Mouse (Mus musculus) left cerebral cortex, postnatal 14 days (tissue): ENCODE results near the gene Olfr750. TPM values are rescaled to one million over a fixed set of nuclear protein-coding genes. Genes with fewer than 3 reads are reported as not detected.

Experiments used
- DNase-seq, 2 experiments: peaks; one replicate each; pipeline ENCODE4 v3.0.0; 2021 to 2022; ENCODE audit warnings: low spot score in 2 of 2, mixed read lengths in 1 of 2
- intact Hi-C: fragments of 180-260 bp; cut with DNase I; formaldehyde crosslinking; loops from one replicate; pipeline ENCODE4 v1.15.1; 2025
- total RNA-seq, 2 experiments: library from RNA; stranded (reverse); gene quantifications; 2 replicates each; pipeline ENCODE4 v1.2.3; 2021

Gene Olfr750
- total RNA-seq, 2 experiments from 2014 or later: not detected

DNA sequence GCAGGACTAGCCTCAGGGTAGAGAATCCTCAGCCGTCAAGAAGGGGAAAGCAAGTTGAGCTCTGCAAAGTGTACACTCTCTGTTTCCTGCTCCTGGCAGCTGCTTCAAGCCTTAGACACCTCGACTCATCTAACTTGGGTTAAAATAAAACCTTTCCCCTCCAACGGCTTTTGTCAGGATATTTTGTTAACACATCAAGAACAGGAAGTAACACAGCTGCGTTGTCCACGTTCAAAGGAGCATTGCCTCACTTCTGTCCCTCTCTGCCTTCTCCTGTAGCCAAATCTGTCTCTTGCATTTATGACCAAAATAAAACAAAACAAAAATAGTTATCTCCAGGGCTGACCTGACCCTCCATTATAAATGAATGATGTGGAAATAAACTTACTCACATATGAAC is 26.4 kb downstream of the Olfr750 start:
- intact Hi-C loops: no loop called here
- DNase-seq: no peak

GRCm38 (mm10) chr14:51041769-51042168 is 32.5 kb downstream of the Olfr750 start, which contains the start of gene Rnase9:
Gene Rnase9, minus strand, starts transcription at chr14:51041869.
- DNase-seq: no peak
- intact Hi-C loops: no loop called here

GRCm38 (mm10) chr14:51036214-51036613 is 38.0 kb downstream of the Olfr750 start:
- DNase-seq: no peak
- intact Hi-C loops: no loop called here

DNA sequence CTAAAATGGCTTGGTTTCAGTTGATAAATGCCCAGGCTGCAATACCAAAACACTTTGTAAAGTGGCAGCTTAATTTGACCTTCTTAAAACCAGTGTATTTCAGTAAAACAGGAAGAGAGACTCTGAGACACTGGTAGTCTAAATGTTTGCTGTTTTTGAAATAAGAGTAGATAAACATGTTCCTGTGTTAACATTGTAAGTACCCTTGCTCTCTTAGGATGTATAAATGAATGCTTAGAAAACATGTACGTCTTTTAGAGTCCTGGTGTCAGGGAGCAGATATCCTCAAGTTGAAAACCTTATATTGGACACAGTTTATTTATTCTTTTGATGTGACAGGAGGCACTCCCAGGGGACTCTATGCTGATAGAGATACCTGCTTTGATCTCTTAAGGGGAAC is 39.0 kb downstream of the Olfr750 start:
- intact Hi-C loops: no loop called here
- DNase-seq: no peak

GRCm38 (mm10) chr14:51027387-51028155 is 46.7 kb downstream of the Olfr750 start:
- DNase-seq: no peak
- intact Hi-C loops: loop anchor here (5.0 to 10.0 kb wide), 2 partner anchors 70 to 223 kb away; partner anchors contain the start of genes Ccnb1ip1 and Parp2

DNA sequence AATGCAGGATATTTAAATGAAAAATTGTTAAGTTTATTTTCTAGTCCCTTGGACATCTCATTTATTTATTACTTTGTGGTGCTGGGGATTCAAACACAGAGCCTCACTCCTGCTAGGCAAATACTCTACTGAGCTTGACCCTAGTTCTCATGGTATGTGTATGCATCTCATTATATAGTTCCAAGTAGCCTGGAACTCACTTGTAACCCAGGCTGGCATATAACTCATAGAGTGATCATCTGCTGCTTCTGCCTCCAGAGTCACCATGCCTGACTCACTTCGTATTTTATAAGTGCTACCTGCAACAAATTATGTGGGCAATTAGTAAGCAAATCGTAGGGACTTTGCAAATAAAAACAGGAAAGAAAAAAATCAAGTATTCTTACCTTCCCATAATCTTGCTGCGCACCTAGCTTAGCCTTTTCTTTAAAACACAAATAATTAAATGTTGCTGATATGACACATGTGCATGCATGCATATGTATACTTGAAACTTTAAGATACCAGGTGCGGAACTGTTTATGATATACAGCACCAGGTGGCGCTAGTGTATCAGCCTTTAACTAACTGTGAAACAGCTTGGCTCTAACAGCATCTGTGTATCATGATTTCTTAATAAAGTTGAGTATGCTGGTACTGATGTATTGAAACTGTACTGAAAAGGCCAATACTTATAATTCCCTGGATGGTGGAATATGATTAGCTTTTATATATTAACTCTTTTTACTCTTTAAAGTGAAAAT is 47.7 kb downstream of the Olfr750 start:
- DNase-seq: peak; percentile 75 to 79

GRCm38 (mm10) chr14:51024820-51025219 is 49.4 kb downstream of the Olfr750 start:
- DNase-seq: no peak
- intact Hi-C loops: loop anchor here (5.0 to 10.0 kb wide), 2 partner anchors 72 to 220 kb away; partner anchors contain the start of genes Ccnb1ip1 and Parp2

More for the DNA sequence above, 47.7 kb downstream of the Olfr750 start:
- intact Hi-C loops: loop anchor here (1.0 to 10.0 kb wide), 3 partner anchors 37 to 222 kb away; partner anchors contain the start of genes Ccnb1ip1 and Parp2

- intact Hi-C loops: loop anchor here (10.0 kb wide), 1 partner anchor 219 kb away; the partner anchor contains the start of genes Ccnb1ip1 and Parp2
These were observed 50.8 kb downstream of the Olfr750 start for GRCm38 (mm10) chr14:51023457-51023856.

GRCm38 (mm10) chr14:51017256-51017655 is 57.0 kb downstream of the Olfr750 start:
- peak in 1 of 2 experiments; percentile 15 for DNase-seq
- intact Hi-C loops: no loop called here

More at GRCm38 (mm10) chr14:51023457-51023856, 50.8 kb downstream of the Olfr750 start:
- DNase-seq: no peak

Other genes with a start within 250 kb of the Olfr750 start
- gene Tep1, start 203.9 kb downstream of the Olfr750 start, total RNA-seq: 1 to 10 TPM; 2.2 to 2.6 TPM
- gene Klhl33, start 176.9 kb downstream of the Olfr750 start, total RNA-seq: 1 to 10 TPM; 2.0 to 2.9 TPM
- 10 to 100 TPM; 35.1 to 39.7 TPM for gene Osgep, start 149.5 kb downstream of the Olfr750 start, total RNA-seq
- gene Apex1, start 149.5 kb downstream of the Olfr750 start, total RNA-seq: 10 to 100 TPM; 57.7 to 61.1 TPM
- gene Pip4p1, start 143.6 kb downstream of the Olfr750 start, total RNA-seq: 10 to 100 TPM; 87.3 to 98.4 TPM
- 10 to 100 TPM; 13.7 to 15.2 TPM for gene Pnp, start 143.4 kb downstream of the Olfr750 start, total RNA-seq
- 10 to 100 TPM in 1 of 2 experiments, 1 to 10 TPM in 1; 9.2 to 14.4 TPM for gene Gm49342, start 129.9 kb downstream of the Olfr750 start, total RNA-seq
- gene Pnp2, start 118.4 kb downstream of the Olfr750 start, total RNA-seq: 1 to 10 TPM in 1 of 2 experiments, under 1 TPM in 1; 0.68 to 1.5 TPM
- under 1 TPM in 1 of 2 experiments, not detected in 1; 0.30 TPM for gene Rnase10, start 66.7 kb downstream of the Olfr750 start, total RNA-seq
- gene Rnase9, start 32.6 kb downstream of the Olfr750 start, total RNA-seq: not detected
- not detected for gene Rnase11, start 24.3 kb downstream of the Olfr750 start, total RNA-seq
- gene Rnase12, start 16.8 kb downstream of the Olfr750 start, total RNA-seq: not detected
- 10 to 100 TPM; 19.0 to 20.1 TPM for gene Rnase4, start 16.6 kb upstream of the Olfr750 start, total RNA-seq
- 1 to 10 TPM; 2.9 to 4.1 TPM for gene Ang, start 16.7 kb upstream of the Olfr750 start, total RNA-seq
- gene Eddm3b, start 40.0 kb upstream of the Olfr750 start, total RNA-seq: not detected
- not detected for gene Rnase6, start 49.5 kb upstream of the Olfr750 start, total RNA-seq
- gene Rnase1, start 72.3 kb upstream of the Olfr750 start, total RNA-seq: under 1 TPM in 1 of 2 experiments, not detected in 1; 0.48 TPM
- not detected for gene Rnase2b, start 87.8 kb upstream of the Olfr750 start, total RNA-seq
- not detected for gene Ang2, start 124.7 kb upstream of the Olfr750 start, total RNA-seq
- not detected for gene Ear14, start 129.0 kb upstream of the Olfr750 start, total RNA-seq
- gene Rnase2a, start 181.7 kb upstream of the Olfr750 start, total RNA-seq: not detected